Mouse (Mus musculus): Measurements from ENCODE around the gene Rxra. TPM values are rescaled to one million over a fixed set of nuclear protein-coding genes. Genes with fewer than 3 reads are reported as not detected.

The Rxra gene
- 47.8 and 51.5 TPM in 2 replicates for total RNA-seq (2021)
- long read RNA-seq, full-length matches to known transcripts = 12 of 88 reads
- long read RNA-seq, partial matches to known transcripts = 76 of 88 reads
- long read RNA-seq, other reads (novel, unspliced or antisense) = 0 of 88 reads

DNA sequence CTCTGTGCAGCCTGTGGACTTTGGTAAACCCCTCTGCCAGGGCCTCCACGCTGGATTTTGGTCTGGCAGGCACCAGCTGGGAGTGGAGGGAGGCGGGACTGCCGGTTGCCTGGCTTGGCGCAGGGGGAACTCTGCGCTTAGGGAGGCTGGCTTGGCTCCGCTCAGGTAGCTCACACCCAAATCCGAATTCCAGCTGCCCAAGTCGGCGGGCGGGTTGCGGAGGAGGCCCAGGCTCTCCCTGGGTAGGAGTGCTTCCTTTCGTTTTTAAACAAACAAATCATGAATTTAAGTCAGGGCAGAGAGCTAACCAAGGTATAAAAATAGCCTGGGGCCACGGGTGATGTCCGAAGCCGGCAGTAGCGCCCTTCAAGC, at the start of gene Rxra:
Gene Rxra, plus strand, starts transcription at position 335 of the 372 bp plus-strand sequence.
- DNase-seq = peak; percentile 61

DNA sequence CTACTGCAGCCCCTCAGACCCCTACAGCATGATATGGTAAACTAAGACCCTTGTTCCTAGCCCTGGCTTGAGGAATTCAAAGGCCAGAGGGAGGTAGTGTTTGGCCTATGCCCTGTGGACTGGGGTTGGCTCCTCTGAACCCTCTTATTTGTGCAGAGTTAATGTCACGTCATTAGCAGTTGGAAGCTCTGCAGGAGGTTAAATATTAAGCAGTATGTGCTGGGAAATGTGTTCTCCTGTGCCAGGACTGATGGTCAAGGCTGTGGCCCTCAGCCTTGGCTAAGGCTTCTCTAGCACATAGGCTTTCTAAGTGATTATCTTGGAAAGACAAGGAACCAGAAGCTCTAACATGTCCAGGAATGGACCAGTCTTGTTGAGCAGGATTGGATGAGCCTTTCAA, 49.6 kb upstream of the Rxra start:
- no peak for DNase-seq

GRCm38 (mm10) chr2:27630601-27631285, 45.5 kb upstream of the Rxra start:
- no peak for DNase-seq

- DNase-seq = no peak
Observed at GRCm38 (mm10) chr2:27633471-27633870, 42.8 kb upstream of the Rxra start.

DNA sequence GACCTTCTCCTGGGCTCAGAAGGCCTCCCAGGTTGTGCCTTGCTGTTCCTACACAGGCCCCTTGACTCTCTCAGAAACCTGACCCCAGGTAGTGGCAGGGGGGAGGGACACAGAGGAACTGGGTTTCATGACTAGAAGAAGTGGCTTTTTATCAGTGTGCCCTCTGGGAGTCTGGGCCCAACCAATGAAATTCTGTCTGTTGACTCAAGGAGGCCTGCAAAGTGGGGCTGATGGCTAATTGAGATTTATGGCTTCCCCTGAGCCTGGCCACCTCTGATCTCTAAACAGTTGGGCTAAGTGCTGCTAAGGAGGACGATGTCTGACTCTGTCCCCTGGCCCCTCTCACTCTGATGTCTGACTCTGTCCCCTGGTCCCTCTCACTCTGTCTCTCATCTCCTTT, 42.2 kb upstream of the Rxra start:
- no peak for DNase-seq

DNA sequence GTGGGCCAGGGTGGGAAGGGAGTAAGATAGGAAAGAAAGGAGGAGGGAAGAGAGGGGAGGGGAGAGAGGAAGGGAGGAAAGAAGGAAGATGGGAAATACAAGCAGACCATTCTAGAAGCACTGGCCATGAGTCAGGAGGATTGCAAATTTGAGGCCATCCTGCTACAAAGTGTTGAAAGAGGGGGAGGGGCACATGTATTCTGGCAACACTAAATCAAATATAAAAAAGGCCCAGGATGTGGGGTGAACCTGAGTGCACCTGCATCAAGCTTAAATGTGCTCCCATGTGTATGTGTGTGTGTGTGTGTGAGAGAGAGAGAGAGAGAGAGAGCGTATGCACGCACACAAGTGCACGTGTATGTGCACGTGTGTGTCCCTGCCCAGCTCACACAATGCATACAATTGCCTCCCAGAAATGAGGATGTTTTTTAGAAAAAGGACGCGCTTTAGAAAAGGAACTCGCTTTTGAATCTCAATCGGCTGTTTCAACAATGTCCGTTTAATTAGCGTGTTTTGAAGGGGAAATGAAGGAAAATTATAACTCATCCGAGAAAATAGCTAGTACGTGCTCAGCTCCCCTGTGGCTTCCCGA, 41.0 kb upstream of the Rxra start:
- DNase-seq = no peak

DNA sequence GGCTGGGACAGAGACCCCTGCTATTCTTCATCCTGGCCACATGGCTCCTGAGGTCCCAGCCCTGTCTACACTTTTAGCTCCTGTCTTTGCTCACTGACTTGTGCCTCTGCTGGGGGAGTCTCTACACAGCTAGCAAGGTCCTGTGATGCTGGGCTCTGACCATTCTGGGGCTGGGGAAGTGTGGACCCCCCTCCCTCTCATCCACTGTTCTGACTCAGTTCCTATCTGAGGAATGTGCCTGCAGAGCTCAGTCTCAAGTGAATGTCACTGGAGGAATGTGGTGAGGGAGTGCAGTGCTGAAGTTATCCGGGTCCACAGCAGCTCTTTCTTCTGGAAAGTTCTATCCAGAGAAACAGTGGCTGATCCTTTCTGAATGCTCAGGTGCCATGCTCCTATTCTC, 39.4 kb upstream of the Rxra start:
- DNase-seq = no peak

- no peak for DNase-seq
Observed at GRCm38 (mm10) chr2:27637281-27637896, 38.9 kb upstream of the Rxra start.

DNA sequence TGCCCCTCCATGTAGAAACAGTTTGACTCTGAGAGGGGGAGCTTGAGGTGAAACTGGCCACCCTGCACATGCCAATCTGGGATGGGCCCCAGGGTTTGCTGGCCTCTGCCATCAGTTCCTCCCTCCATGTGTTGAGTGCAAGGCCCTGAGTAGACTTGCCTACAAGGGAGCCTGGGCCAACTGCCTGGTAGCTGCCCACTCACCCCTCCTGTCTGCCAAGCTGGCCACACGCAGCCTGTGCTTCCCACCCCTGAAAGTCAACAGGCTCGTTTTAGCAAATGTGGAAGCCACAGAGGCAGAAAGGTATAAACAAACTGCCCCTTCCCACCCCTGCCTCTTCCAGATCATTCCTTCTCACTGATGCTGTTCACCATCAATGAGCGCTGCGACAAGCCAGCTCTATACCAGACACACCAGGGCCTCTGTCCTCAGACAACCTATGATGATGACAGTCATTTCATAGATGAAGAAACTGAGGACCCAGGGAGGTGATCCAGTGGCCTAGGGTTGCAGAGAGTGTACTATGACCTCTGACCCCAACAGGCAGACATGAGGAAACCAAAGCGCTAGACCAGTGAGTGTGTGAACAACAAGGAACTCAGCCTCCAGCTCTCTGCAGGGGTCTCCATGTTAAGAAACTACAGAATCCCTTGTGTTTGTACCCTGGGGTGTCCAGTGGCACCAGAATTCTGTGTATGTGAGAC, 36.5 kb upstream of the Rxra start:
- DNase-seq = no peak

DNA sequence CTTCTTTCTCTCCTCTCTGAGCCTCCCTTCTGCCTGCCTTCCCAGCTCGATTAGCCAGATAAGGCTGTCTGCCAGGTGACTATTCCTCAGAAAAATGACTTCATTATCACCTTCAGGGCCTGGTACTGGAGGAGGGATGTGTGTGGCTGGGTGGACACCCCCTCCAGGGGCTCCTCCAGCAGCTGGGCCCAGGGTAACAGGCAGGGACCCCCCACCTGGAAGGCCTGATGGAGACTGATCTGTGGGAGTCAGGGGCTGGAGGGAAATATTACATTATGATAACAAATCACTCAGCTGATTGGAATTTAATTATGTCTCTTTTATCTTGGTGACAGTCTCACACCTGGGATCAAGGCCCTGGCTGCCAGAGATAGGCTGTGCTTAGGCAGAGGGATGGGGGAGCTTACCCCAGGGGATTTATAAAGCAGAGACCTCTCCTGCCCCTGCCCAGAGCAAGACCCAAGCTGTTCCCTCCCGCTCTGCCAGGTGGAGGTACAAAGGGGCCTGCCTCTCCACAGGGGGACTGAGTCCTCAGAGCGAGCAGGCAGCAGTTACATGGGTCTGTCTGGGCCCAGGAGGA, 35.2 kb upstream of the Rxra start:
- DNase-seq = no peak

- no peak for DNase-seq
Observed at GRCm38 (mm10) chr2:27644547-27645120, 31.6 kb upstream of the Rxra start.

GRCm38 (mm10) chr2:27645471-27645870, 30.8 kb upstream of the Rxra start:
- no peak for DNase-seq

DNA sequence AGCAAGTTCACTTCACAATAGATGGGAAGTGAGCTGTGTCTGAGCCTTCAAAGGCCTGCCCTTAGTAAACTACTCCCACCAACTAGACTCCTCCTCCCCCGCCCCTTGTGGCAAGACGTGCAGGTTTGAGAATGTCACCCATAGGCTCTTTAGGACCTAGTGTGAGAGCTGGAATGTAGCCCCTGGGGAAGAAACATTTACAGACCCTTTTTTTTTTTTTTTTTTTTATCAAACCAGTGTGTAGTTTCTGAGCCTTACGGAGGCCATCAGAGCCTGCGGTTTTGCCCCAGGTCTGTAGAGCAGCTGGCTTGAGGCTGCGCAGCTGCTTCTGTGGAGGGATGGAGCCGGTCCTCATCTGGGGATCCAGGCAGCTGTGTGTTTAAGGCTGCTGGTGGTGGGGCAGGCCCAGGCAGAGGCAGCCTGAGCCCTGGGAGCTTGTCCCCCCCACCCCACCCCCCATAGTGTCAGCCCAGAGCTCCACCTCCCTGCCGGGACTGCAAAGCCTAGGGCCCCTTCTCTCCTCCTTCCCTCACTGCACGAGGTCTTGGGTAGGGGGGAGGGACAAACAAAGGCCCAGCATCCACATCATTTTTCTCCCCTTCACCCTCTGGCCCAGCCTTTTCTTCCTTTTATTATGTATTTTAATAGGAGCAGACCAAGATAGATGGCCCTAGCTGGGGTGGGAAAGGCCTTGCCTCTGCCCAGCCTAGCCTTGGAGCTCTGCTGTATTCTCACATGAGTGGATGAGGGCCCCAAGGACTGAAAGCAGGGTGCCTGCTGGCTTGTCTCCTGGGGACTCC, 26.2 kb upstream of the Rxra start:
- DNase-seq = no peak

DNA sequence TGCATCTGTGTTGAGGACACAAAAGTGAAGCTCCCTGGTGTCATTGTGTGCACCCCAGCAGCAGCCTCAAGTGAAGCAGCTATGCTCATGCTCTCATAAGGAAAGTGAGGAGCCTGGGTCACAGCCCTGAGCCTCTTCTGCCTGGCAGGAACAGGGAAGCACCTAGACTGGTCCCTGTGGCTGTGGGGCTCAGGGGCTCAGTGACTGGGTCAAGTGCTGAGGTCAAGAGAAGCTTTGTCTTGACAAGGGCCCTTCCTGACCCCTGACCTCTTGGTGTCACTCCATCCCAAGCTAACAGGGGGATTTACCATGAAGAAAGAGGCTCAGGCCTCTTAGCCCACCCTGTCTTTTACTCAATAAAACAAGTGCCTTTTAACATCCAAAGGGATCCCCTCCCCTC, 25.2 kb upstream of the Rxra start:
- no peak for DNase-seq

DNA sequence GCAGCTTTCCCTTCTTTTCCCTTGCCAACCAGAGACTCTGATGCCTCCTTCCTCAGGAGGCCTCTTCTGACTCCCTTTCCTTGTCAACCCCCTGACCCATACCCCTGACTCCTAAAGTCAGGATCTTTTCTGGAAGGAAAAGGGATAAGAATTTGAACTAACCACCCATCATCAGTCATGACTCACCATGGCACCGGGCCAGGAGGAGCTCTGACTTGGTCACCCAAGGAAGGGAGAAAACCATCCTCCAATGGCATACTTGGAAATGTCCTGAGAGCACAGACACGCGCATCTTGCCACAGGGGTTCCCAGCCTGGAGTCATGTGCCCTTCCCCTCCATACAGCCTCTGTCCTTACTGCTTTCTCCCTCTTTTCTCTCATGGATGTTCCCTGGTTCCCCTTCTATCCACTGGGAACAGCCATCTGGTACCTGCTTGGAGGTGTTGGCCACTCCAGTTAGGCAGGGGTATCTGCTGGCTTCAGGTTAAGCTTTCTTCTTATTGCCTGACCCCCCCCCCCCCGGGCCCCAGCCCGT, 22.7 kb upstream of the Rxra start:
- DNase-seq = peak; percentile 78

GRCm38 (mm10) chr2:27654321-27655232, 21.7 kb upstream of the Rxra start:
- no peak for DNase-seq

DNA sequence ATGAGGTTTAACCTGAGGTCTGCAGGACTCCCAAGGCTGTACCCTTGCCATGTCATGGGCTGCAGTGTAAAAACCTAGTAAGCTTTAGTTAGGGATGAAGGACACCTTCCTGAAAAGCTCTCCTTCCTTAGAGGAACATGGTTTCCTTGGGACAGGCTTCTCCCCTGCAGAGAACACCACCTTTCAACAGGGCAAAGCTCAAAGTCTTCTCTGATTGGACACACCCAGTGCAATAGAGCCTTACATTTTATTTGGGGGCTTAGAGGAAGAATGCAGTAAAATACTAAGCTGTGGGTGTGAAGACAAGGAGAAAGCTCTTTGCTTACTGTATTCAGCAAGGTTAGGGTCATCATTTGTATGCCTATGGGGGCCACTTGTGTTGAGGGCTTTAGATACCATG, 19.7 kb upstream of the Rxra start:
- no peak for DNase-seq

DNA sequence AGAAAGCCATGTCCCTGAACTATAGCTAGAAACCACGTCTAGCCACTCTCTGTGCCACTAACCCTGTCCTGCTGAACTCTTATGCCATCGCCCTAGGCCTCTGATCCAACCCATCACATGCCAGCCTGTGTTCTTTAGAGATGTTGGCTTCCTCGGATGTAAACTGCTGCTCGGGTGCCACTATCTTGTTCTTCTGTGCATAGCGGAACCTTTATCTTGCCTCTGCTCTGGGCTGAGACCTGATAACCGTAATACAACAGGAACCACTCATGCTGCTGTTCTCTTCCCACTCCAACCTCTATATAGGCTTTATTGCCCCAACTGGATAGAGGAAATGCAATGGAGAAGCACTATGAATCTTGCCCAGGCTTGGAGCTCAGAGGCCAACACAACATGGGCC, 11.0 kb upstream of the Rxra start:
- no peak for DNase-seq

- DNase-seq = no peak
Observed at GRCm38 (mm10) chr2:27666719-27667118, 9.5 kb upstream of the Rxra start.

- DNase-seq = no peak
Observed at GRCm38 (mm10) chr2:27667677-27668076, 8.6 kb upstream of the Rxra start.

Data from adrenal gland, postnatal 25 days (tissue).